Mouse (Mus musculus): ENCODE measurements around the gene Fign.

Gene Fign

DNA sequence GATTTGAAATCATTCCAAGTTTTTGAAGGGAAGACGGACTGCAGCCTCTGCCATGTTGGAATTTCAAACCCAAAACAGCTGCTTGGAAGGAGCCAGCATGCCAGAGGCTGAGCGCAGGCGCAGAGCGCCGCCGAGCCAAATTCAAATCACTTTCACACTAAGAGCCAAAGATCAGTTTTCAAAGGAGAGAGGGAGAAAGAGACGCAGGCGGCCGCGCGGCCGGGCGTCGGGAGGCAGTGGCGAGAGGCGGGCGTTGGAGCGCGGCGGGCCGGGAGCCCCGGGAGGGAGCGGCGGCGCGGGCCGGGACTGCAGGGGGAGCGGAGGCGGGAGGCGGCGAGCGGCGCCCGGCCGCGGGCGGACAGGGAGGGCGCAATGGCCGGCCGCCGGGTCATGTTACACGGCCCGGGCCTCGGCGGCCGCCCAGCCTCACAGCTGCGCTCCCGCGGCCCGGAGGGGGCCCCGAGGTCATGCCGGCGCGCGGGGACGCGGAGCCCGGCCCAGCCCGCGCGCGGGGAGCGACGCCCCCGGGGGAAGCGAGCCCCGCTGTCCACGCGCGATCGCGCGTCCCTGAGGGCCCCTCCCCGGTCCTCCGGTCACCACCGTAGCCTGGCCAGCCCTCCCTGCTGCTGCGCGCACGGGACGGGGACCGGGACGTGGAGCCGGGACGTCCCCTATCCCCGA lies at the start of gene Fign:
TSS of gene Fign (minus strand) at position 102 of the 681 bp plus-strand sequence.
- no peak for DNase-seq (ENCODE audit: low read depth, low spot score)

DNA sequence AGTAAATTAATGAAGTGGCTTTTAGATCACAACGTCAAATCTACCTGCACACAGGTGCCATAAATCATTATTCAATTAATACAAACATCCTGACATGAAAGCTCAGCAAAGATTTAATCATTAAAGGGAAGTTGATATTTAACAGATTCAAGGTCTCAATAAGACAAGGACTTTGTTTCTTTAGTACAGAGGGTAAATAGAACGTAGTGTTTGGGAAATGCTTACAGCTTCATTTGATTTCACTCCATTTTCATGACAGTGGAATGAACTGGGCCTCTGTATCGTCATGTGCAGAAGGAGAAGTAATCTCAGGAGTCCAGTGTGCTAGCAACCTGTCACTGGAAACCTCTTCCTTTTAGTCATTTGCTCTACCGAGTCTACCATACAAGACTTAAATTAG lies 35.8 kb upstream of the Fign start:
- DNase-seq (ENCODE audit: low read depth, low spot score): no peak

DNA sequence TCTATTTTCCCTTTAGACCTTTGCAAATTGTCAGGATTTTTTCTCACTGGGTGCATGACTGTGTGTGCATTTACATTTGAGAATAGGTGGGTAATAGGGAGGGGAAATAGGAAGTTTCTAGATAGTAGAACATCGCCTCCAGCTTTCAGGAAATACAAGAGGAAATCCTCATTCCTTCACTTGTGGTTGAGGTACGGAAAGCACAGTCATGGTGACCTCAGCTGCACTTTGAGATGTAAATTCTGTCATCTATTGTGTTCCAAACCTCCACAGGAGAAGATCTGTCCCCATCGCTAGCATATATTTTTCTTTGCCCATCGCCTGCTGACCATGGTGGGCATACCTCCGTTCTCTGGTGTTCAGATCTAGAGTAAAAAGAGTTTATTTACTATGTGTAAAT lies 22.7 kb upstream of the Fign start:
- no peak for DNase-seq (ENCODE audit: low read depth, low spot score)

DNA sequence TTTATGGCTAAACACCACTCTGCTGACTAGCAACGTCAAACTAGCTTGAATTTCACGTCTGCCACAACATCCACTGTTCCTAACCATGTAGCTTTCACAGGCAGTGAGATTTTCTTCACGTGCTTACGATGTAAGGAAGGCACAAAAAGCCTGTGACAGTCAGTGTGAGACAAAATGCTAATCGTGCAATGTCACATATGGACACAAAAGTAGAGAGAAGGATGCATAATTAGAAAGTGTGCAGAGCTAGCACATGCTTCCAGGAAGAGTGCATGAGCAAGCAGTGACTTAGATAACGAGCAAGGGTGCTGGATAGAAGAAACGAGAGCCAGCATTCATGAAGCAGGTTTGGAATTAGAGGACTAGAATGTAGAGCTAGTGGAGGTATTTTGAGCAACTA lies 18.8 kb upstream of the Fign start:
- DNase-seq (ENCODE audit: low read depth, low spot score): no peak

DNA sequence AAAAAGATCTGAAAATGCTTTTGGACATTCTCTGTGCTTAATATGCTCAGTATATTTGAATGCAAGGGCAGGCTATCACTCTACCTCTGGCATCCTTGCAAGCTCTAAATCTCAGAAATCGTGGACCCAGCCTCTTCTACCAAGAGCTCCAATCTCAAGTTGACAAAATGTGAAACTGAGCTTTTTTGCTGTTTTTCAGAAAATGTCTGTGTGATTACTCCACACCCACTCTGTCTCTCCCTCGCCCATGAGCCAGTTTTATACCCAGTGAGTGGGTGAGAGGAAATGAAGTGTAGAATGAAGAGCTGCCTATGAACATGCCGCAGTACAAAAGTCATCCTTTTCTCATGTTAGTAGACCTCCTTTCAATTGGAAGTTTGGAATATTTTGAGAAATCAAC lies 13.3 kb upstream of the Fign start:
- DNase-seq (ENCODE audit: low read depth, low spot score): no peak

DNA sequence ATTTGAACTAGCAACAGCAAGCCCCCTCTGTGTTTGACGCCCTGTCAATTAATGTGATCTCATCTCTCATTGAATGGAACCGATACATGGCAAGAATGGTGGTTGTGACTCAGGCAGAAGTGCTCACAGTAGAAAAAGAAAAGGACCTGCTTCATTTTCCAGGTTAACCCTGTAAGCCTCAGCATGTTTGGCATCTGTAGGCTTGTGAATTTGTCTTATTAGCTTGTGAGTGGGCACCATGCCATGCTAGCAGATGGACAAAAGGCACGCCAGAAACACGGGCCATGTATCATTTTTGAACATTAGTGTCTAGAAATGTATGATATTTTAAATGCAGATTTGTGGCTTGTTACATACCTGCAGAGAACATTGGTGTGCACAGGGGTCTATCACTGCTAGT lies 12.0 kb upstream of the Fign start:
- no peak for DNase-seq (ENCODE audit: low read depth, low spot score)

DNA sequence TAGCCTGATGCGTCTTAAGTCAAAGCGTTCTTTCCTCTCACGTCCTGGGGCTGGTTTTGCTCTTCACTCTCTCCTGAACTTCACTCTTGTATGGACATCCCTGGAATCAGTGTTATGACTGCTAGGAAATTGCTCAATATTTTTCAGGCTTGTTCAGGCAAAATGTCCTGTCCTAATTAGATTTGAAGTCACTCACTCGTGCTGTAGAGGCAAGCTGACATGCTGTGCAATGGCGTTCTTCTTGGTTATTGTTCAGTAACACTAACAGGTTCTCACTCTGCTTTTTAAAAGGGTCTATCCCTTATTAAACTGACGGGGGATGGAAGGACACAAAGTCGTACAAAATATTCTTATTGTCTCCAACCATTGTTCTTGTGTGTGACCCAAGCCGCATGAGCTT lies 10.2 kb upstream of the Fign start:
- no peak for DNase-seq (ENCODE audit: low read depth, low spot score)

DNA sequence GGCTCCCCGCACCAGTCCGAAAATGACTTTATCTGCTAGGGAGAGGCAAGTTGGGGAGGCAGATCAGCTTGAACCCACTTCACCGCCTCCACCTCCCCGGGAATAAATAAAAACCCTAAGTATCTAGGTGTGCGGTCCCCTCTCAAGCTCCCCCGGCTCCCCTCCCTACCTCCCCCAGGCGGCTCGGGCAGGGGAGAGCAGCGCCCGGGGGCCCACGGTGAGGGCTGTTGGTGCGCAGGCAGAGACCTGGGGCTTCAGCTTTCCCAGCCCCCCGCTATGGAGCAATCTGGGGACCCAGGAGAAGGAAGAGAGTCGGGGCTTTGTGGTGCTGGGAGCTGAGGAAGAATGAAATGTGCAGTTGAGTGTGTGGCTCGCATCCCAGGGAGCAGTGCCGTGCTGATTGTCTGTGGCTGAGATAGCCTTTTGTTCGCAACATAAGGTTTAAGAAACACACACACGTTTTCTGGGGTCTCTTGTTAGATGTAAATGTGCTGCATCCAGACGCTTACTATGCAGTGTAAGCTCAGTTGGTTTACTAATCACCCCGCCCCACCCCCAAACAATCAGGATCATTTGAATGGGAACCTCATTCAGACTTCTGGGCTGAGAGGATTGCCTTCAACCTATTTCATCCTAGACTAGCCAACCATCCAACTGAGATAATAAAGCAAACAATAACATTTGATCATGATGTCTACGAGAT lies 931 bp upstream of the Fign start:
- no peak for DNase-seq (ENCODE audit: low read depth, low spot score)

DNA sequence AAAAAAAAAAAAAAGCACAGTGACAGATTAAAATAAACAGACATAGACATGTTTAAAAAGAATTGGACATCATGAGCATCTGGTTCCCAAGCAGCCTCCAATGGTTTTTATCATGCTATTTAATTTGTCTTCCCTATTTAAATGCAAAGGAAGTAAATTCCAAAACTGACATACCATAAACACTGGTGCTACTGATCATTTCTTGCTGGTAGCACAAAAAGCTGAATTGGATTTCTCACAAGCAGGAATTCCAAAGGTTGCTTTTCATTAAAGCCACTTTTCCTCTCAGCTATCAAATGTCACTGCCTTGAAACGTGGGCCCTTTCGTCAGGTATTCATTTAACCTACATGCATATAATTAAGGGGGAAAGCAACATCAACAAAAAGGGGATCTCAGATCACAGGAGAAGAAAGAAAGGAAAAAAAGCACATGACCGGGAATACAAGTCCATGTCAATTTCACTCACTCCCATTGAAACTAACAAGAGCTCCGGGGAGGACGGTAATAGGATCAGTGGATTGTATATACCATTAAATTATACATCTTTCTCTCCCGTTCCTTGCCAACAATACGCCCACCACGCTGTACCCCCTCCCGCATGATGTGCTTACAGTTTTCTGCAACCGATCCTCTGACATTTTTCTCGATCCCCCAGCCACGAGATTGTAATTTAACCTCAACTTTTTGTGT lies 972 bp downstream of the Fign start:
- no peak for DNase-seq (ENCODE audit: low read depth, low spot score)

DNA sequence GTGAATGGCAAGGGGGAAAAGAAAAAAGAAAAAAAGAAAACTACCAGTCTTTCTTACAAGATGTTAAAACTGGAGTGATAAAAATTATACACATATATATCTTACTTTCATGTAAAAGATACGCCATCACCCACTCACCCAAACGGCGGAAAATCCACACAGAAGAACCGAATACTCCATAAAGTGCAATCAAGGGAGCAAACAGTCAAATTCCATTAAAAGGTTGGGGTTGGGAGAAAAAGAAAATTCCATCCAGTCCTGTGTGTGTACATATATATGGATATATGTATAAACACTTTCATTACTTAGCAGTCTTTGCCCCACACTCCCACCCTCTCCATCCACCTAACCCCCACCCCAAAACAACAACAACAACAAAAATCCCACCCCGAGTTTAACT lies 1.7 kb downstream of the Fign start:
- DNase-seq (ENCODE audit: low read depth, low spot score): no peak

DNA sequence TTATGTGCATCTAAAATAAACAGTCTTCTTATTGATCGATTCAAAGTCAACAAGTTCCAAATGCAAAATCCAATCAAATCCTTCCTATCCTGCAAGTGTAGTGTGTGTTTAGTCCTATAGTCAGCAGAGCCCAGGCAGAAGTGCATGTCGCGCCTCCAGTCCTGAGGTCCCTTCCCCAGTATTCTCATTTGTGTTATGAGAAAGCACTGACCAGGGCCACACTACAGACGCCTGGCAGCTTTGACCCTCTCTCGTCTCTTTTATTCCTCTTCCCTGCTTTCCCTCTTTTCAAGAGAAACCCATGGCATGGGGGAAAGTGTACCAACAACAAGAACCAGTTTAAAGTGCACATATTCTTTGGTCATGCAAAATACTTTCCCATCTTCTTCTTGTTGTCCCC lies 2.3 kb downstream of the Fign start:
- no peak for DNase-seq (ENCODE audit: low read depth, low spot score)

DNA sequence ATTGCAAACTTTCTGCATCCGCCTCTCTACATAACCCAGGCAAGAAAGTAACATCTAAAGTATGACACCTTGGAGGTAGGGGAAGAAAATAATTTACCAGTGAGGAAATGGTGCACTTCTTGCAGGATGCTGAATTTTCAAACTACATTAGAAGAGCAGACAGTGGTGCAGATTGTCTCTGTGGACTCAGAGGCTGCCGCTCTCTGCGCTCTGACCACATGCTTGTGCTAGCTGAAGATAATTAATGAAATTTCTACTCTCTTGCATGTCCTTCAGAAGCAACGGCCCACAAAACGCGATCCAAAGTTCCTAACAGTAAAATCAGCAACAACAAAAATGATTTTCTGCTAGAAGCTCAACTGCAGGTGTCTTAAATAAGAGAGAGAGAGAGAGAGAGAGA lies 4.8 kb downstream of the Fign start:
- no peak for DNase-seq (ENCODE audit: low read depth, low spot score)

DNA sequence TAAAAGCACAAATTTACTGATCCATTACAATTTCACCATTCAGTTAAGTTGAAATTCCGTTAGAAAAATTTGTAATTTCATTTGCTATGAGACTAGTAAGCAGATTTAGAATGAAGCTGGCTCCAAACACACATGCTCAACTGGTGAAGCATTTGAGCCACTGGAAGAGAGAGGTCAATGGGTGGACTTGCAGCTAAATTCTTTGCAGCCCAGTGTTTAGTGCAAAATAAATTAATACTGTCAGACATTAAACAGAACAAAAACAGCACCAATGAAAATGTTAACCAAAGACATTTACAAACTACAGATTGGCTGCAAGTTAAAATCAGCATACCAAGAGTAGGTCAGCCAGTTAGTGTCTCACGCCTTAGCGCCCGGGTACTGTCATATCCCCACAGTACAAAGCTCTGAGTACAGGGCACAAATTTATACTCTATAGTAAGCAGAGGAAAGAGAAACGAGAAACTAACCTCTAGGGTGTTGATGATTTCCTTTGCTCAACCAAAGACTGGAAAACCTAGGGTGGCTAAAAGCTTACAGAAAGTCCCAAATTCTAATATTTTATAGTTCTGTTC lies 13.9 kb downstream of the Fign start:
- DNase-seq (ENCODE audit: low read depth, low spot score): no peak

DNA sequence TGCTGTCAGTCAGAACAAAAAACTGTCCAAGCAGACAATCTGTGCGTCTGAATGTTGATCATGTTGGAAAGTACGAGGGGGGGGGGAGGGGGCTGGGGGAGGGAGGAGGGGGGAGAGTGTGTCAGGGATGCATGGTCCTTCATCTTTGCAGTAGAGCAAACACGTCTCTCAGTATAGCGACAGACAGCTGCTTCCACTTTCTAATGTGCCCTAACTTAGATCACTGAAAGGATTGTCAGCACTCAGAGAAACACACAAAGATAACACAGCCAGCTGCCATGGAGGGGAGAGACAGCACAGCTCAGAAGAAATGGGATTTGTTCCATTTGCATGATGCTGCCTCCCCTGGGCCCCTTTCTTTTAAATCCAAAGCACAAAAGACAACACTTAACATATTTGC lies 18.1 kb downstream of the Fign start:
- DNase-seq (ENCODE audit: low read depth, low spot score): no peak

DNA sequence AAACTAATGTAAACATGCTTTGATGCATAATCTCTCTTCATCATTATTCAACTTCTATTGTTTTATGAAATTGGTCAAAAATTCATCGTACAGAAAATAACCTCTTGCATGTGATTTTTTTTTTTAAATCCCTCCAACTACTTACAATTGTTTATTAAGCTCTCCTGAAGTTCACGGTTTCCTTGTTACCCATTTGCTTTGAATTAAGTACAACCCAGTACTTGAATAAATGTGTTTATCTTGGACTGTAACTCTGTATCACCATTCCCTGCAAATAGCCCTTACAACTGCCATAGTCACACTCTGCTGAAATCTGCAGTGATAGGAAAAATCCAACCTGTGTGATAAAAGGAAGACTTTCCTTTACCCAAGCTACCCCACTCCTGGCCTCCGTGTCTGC lies 19.3 kb downstream of the Fign start:
- no peak for DNase-seq (ENCODE audit: low read depth, low spot score)

DNA sequence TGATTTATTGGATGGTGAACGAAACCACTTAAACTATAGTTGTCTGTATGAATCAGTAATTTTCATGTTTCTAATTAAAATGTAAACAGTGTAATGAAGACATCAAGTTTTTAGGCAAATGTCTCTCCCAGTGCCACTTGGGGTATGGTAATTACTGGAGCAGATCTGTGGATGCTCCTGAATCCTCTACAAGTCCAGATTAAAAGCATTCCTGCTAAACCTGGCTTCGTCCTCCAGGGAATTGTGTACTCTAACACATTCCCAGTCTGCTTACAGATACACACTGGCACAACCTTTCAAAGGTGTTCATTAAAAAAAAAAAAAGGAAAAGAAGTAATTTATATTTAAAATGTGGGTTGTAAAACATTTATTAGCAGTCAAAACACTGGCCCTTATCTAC lies 20.0 kb downstream of the Fign start:
- no peak for DNase-seq (ENCODE audit: low read depth, low spot score)

DNA sequence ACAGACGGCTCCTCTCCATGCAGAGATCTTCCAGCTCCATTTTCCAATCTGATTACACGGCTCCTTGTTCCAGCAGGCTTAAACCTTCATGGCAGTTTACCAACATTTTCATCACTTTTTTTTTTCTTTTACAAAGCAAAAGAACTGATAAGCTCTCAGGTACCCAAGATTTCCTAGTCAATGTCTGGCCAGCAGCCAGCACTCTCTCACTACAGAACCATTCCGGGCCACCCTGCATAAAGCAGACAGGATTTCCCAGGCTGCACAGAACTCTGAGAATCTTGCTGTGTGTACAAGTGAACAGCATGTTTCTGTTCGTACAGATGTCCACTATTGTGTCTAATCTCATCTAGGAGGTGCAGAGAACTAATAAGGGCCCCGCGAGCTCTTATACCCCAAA lies 22.0 kb downstream of the Fign start:
- no peak for DNase-seq (ENCODE audit: low read depth, low spot score)

DNA sequence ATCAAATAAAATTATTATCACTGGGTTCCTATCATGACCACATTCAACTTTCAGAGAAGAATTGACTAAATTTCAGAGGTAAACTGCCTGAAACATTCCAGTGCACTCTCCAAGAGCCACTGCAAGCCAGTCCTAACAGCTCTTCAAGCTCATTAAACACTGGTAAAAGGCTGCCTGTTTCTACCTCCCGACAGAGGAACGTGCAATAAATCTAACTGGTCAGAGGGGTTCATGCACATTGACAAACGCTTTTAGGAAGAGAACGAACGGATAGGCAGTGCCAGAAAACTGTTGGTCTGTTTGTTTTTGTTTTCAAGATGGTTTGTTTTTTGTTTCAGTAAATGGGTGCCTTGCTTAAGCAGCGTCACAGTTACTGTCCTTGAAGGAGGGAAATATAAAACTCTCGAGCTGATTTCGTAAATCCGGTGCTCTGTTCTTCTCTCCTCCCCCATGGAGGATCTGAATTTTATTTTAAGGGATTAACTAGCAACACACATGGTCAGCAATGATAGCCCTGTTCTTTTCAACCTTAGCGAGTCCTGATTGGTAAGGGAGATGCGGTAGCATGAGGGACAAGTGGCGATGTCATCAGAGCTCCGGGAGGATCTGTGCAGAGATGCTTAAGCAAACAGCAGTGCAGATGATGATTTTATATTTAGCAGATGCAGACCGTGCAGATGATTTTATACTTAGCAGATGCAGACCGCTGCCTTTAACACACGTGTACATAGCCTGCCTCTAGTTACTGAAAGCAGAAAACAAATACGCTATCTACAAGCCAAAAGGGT lies 23.0 kb downstream of the Fign start:
- no peak for DNase-seq (ENCODE audit: low read depth, low spot score)

DNA sequence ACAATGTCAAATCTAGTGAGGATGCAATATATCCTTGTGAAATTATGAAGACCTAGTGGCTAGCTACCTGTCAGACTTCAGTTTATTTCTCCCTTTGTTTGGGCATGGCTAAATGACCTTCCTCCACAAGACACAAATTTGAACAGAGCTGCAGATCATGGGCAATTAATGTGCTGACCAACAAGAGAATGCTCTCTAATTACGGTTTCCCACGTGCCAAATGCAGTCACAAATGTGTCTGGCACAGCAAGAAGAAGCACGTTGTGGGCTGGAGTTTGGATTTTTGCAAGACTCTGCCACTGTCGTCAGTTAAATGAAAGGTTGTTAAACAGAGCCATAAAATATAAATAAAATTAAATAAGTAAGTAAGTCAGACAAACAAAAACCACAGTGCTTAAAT lies 25.7 kb downstream of the Fign start:
- DNase-seq (ENCODE audit: low read depth, low spot score): no peak

DNA sequence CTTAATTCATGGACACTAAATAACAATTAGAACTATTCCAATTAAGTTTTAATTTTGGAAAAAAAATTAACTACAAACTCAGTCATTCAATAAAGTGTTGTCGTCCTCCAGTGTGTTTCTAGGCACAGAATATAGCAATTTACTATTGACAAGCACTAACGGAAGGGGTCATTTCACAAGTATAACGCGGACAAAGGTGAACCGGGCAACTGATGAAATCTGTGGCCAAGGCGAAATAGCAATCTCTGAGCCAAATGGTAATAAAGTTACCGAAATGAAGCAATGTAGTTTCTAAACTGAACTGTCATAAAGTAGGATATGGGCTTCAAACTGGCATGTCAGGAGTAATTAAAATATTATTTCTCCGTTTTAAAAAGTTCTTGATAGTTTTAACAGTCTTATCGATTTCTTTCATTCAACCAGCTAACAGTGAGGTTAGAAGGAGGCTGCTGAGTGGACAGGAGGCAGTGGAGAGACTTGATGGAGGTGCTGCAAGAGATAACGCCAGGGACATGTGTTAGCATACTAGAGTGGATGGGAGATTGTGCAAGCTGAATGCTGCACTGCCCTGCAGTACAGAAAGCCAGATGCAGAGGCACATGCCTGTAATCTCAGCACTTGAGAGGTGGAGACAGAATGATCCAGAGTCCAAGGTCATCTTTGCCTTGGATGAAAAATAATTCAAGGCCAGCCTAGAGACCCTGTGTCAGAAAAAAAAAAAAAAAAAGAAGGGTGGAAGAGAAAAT lies 27.7 kb downstream of the Fign start:
- no peak for DNase-seq (ENCODE audit: low read depth, low spot score)

DNA sequence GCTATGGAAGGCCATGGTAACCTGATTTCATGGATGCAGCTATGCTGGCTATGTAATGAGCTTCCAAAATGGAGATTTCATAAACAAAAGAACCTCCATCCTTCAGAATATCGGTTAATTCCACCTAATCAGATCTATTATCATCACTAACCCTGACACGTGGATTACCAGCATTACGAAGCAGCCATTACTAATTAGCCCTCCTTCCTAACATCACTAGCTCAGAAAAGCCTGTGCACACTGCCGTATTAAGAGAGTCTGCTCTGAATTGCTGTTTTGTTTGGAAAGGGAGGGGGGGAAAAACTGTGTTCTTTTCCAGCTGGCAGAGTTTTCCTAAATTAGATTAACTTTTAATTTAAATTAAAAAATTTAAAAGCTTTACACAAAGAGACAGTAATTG lies 32.3 kb downstream of the Fign start:
- no peak for DNase-seq (ENCODE audit: low read depth, low spot score)
